Mouse (Mus musculus) right cerebral cortex, postnatal 4 days (tissue): ENCODE results near the gene Olfr1314.

ENCODE experiments used
- DNase-seq: peaks from one replicate; pipeline ENCODE4 v3.0.0-alpha.2; 2022

The Olfr1314 gene

DNA sequence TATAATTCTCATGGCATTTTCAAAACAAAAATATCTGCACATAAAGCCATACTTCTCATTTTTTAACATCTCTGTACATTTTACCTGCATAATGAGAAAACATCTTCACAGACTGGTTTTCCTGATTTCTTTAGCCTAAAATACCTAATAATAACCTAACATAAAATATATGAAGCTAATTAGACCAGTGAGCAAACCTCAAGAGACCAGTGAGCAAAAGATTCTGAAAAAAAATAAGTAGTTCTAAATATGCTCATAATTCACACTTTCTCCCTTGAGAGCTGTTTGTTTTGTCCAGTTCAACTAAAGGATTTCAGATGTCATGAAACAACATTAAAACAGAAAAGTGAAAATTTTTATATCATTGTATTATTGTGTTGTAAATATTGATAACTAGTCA, at the start of gene Olfr1314:
Olfr1314 (minus strand) TSS at position 101 of the 400 bp plus-strand sequence.
- DNase-seq = no peak

DNA sequence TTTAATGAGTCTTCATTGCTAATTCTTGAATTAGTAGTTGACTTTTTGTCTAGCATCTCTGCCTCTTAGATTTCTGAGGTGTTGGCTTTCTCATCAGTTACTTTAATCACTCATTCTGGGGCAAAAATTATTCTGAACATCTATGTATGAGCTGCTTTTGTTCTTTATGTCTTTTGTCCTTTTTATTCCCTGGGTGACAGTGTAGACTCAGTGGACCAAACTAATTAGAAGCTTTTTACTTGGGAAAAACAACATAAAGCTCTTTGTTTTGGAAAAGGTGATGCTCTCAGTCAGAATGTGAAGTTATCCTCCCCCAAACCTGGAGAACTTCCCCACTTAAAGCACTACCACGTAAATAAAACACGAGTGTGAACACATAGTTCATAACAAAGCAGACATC, 43.4 kb upstream of the Olfr1314 start, which contains the start of gene Olfr1317:
Olfr1317 (plus strand) TSS at position 301 of the 400 bp plus-strand sequence.
- DNase-seq = no peak

DNA sequence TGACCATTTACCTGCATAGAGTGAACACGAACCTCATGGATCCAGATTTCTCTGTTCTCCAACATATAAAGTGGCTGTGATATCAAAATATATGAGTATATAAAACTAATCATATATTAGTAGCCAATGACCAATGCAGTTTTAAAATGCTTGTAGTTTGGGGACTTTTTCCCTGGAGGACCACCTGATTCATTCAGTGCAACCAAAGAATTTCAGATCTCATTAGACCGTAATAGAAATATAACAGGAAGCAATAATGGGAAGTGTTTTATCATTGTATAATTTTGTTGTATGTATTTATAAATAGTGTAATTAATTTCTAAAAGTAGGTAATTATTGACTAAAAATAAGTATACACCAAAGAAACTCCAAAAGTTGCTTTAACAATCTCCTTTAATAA, 38.3 kb upstream of the Olfr1314 start, which contains the start of gene Olfr1316:
Olfr1316 (minus strand) TSS at position 101 of the 400 bp plus-strand sequence.
- DNase-seq = no peak

DNA sequence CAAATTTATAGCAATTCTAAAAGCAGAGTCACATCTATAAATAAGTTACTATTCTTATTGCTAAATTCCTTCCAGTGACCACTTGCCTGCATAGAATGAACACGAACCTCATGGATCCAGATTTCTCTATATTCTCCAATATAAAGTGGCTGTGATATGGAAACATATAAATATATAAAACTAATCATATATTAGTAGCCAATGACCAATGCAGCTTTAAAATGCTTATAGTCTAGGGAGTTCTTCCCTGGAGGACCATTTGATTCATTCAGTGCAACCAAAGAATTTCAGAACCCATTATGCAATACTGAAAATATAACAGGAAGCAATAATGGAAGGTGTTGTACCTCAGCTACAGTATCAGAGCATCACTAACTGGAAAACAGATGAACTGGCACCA, 18.8 kb upstream of the Olfr1314 start, which contains the start of gene Olfr1315-ps1:
Olfr1315-ps1 (minus strand) TSS at position 101 of the 400 bp plus-strand sequence.
- DNase-seq = no peak

DNA sequence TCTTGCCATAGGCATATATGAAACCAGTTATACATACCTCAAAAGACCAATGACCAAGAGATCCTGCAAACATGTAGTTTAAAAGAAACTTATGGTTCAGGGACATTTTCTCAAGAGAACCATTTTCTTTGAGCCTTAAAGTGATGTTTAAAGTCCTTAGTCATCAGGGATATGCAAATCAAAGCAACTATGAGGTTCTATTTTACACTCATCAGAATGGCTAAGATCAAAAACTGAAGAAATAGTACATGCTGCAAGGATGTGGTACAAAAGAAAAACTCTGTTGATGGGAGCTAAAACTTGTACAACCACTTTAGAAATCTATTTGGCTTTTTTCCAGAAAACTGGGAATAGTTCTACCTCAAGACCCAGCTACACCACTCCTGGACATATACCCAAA, 18.8 kb downstream of the Olfr1314 start, which contains the start of gene Olfr1313:
Olfr1313 (minus strand) TSS at position 101 of the 400 bp plus-strand sequence.
- no peak for DNase-seq

DNA sequence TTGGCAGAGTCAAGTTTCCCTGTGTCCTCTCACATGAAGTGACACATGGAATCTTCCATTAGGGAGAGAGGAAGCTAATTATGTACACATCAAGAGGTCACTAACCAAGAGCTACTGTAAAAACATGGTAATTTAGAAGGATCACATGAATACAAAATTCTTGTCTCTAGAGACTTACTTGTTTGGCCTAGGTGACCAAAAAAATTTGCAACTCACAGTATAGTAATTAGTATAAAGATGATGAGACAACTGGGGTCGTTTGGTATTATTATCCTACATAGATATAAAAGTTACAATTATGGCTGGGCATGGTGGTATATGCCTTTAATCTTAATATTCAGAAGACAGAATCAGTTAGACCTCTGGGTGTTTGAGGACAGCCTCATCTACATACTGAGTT, 46.4 kb downstream of the Olfr1314 start, which contains the start of gene Olfr1312:
Olfr1312 (minus strand) TSS at position 101 of the 400 bp plus-strand sequence.
- DNase-seq = no peak
